ENCODE assay signal across 24 mouse cellular contexts in genomic region chr19:45999378-45999777, GRCm38 (mm10). TPM values are rescaled to one million over a fixed set of nuclear protein-coding genes. Genes with fewer than 3 reads are reported as not detected.
DNase-seq lines count a peak whose midpoint lies in the region; ATAC-seq lines count a peak whose summit lies in the region.
"Had no signal": no experiment of that assay in that cellular context is flagged by ENCODE, and none has a peak within 500 bp of the region (broad histone marks: within the 10 kb centered on the region; RNA-seq: fewer than 3 reads in every experiment).

No protein-coding gene starts in this region.

- peaks cover 19% of the 10 kb centered on the region for H3K4me1 ChIP-seq in heart, embryonic 13.5 days
- H3K4me1 ChIP-seq in liver, embryonic 12.5 days: peaks cover 31% of the 10 kb centered on the region
- peaks cover 37% of the 10 kb centered on the region for H3K4me1 ChIP-seq in liver, embryonic 13.5 days (replicated peaks)

- peaks cover 17% of the 10 kb centered on the region for H3K36me3 ChIP-seq in heart, embryonic 13.5 days
- peaks cover 7% of the 10 kb centered on the region; the same call in 1 of the 2 replicates for H3K36me3 ChIP-seq in liver, embryonic 12.5 days
- peaks cover 4% of the 10 kb centered on the region; the same call in 1 of the 2 replicates for H3K36me3 ChIP-seq in liver, embryonic 13.5 days
- H3K36me3 ChIP-seq: embryonic facial prominence, embryonic 12.5 days; forebrain, embryonic 12.5 days; lung, embryonic 15.5 days had no signal

- no peak for DNase-seq in heart, postnatal 4 days
- no peak for DNase-seq in liver
- no peak for DNase-seq in liver, embryonic 13.5 days
- DNase-seq in thymus, postnatal 10 days (ENCODE audit: low spot score in 2 of 2): no peak
- DNase-seq in kidney, adult 8-10 months: no peak
- DNase-seq: adrenal gland, adult 8-10 months; cerebellum, postnatal 25 days; heart, adult 11 months; heart, postnatal 10 days; kidney, adult 11 months; layer of hippocampus, adult 9-11 months; lung, postnatal 36 days; midbrain, embryonic 14.5 days; thymus, postnatal 4 days had no signal

- H3K27ac ChIP-seq in heart, embryonic 13.5 days (replicated peaks): no peak overlapping the region
- no peak overlapping the region for H3K27ac ChIP-seq in liver, embryonic 12.5 days
- H3K27ac ChIP-seq in liver, embryonic 13.5 days: no peak overlapping the region
- H3K27ac ChIP-seq: embryonic facial prominence, embryonic 12.5 days; forebrain, embryonic 12.5 days; hindbrain, embryonic 12.5 days; kidney, postnatal 0 days; lung, embryonic 15.5 days; stomach, embryonic 15.5 days had no signal

- H3K4me2 ChIP-seq in heart, embryonic 13.5 days: peak overlapping the region; percentile 80
- peak overlapping the region; percentile 88; the same call in 1 of the 2 replicates for H3K4me2 ChIP-seq in liver, embryonic 12.5 days
- peak overlapping the region; percentile 83; the same call in 1 of the 2 replicates for H3K4me2 ChIP-seq in liver, embryonic 13.5 days

- H3K9me3 ChIP-seq in heart, embryonic 13.5 days: no peaks in the 10 kb centered on the region; the same call in 1 of the 2 replicates
- H3K9me3 ChIP-seq in liver, embryonic 12.5 days (replicated peaks): 0 out of 2 replicates have a peak, but pooled peaks cover 3% of the 10 kb centered on the region
- no peaks in the 10 kb centered on the region; the same call in 1 of the 2 replicates for H3K9me3 ChIP-seq in liver, embryonic 13.5 days (replicated peaks)
- H3K9me3 ChIP-seq: embryonic facial prominence, embryonic 12.5 days; lung, embryonic 15.5 days; stomach, embryonic 15.5 days had no signal

- peak overlapping the region; percentile 81; the same call in 1 of the 2 replicates for H3K9ac ChIP-seq in heart, embryonic 13.5 days
- H3K9ac ChIP-seq in liver, embryonic 12.5 days: no peak overlapping the region
- H3K9ac ChIP-seq in liver, embryonic 13.5 days: no peak overlapping the region
- H3K9ac ChIP-seq: embryonic facial prominence, embryonic 12.5 days; hindbrain, embryonic 12.5 days had no signal

- WGBS in heart, embryonic 13.5 days: 38% methylated on average over 1 of the region's 1 CpGs
- 44% methylated on average over 1 of the region's 1 CpGs for WGBS in liver, embryonic 12.5 days (ENCODE audit: insufficient replicate concordance)
- 34% methylated on average over 1 of the region's 1 CpGs for WGBS in liver, embryonic 13.5 days (ENCODE audit: insufficient replicate concordance)

- H3K4me3 ChIP-seq in heart, embryonic 13.5 days: no peak overlapping the region
- no peak overlapping the region for H3K4me3 ChIP-seq in liver, embryonic 12.5 days
- no peak overlapping the region for H3K4me3 ChIP-seq in liver, embryonic 13.5 days (replicated peaks)

- ATAC-seq in heart, embryonic 13.5 days (ENCODE audit: extremely low read depth, insufficient number of reproducible peaks, low FRiP score, low TSS enrichment): no peak
- no peak for ATAC-seq in liver, embryonic 12.5 days
- no peak for ATAC-seq in liver, embryonic 13.5 days (ENCODE audit: low read depth)
- ATAC-seq: Patski had no signal

- no peaks in the 10 kb centered on the region for H3K27me3 ChIP-seq in heart, embryonic 13.5 days (replicated peaks)
- no peaks in the 10 kb centered on the region; the same call in none of the 2 replicates for H3K27me3 ChIP-seq in liver, embryonic 12.5 days (replicated peaks)
- peaks cover 6% of the 10 kb centered on the region; the same call in 1 of the 2 replicates for H3K27me3 ChIP-seq in liver, embryonic 13.5 days
- H3K27me3 ChIP-seq: lung, embryonic 15.5 days; megakaryocyte, embryonic 14.5 days; Patski; stomach, embryonic 15.5 days had no signal

RNA-seq across cellular contexts. Expression of gene Armh3, which starts 1.1 kb away (rescaled TPM):
- 12.7 and 13.0 TPM in 2 replicates for polyA plus RNA-seq in heart, embryonic 13.5 days (2015; fragmentation: Nextera tagmentation; extraction: Ambion mirVana)
- total RNA-seq in heart, postnatal 4 days (2021): 10 to 100 TPM; 14.8 to 16.9 TPM
- polyA plus RNA-seq in liver, embryonic 12.5 days (2016; fragmentation: Nextera tagmentation; extraction: Ambion mirVana): 6.5 TPM in 2 replicates
- polyA plus RNA-seq in liver, embryonic 13.5 days (2015; fragmentation: Nextera tagmentation; extraction: Ambion mirVana): 4.3 and 5.6 TPM in 2 replicates

RNA-seq across cellular contexts. Expression of gene Hps6, which starts 3.9 kb away (rescaled TPM):
- polyA plus RNA-seq in heart, embryonic 13.5 days (2015; fragmentation: Nextera tagmentation; extraction: Ambion mirVana): 5.9 and 6.3 TPM in 2 replicates
- total RNA-seq in heart, postnatal 4 days (2021): 1 to 10 TPM; 5.6 to 5.8 TPM
- polyA plus RNA-seq in liver, embryonic 12.5 days (2016; fragmentation: Nextera tagmentation; extraction: Ambion mirVana): 3.5 and 3.9 TPM in 2 replicates
- 2.7 and 2.9 TPM in 2 replicates for polyA plus RNA-seq in liver, embryonic 13.5 days (2015; fragmentation: Nextera tagmentation; extraction: Ambion mirVana)

RNA-seq across cellular contexts. Expression of gene Pprc1, which starts 45.3 kb away (rescaled TPM):
- polyA plus RNA-seq in heart, embryonic 13.5 days (2015; fragmentation: Nextera tagmentation; extraction: Ambion mirVana): 19.9 and 21.4 TPM in 2 replicates
- total RNA-seq in heart, postnatal 4 days (2021): 10 to 100 TPM; 31.4 to 35.1 TPM
- 34.8 and 36.0 TPM in 2 replicates for polyA plus RNA-seq in liver, embryonic 12.5 days (2016; fragmentation: Nextera tagmentation; extraction: Ambion mirVana)
- 19.5 and 23.8 TPM in 2 replicates for polyA plus RNA-seq in liver, embryonic 13.5 days (2015; fragmentation: Nextera tagmentation; extraction: Ambion mirVana)

RNA-seq across cellular contexts. Expression of gene Ldb1, which starts 45.6 kb away (rescaled TPM):
- polyA plus RNA-seq in heart, embryonic 13.5 days (2015; fragmentation: Nextera tagmentation; extraction: Ambion mirVana): 64.7 and 69.7 TPM in 2 replicates
- total RNA-seq in heart, postnatal 4 days (2021): 10 to 100 TPM; 76.3 to 81.5 TPM
- polyA plus RNA-seq in liver, embryonic 12.5 days (2016; fragmentation: Nextera tagmentation; extraction: Ambion mirVana): 53.2 and 53.4 TPM in 2 replicates
- 31.9 and 34.9 TPM in 2 replicates for polyA plus RNA-seq in liver, embryonic 13.5 days (2015; fragmentation: Nextera tagmentation; extraction: Ambion mirVana)
